Mouse (Mus musculus) brain, adult 10 weeks (tissue): ENCODE measurements around the gene Ciz1. TPM values are rescaled to one million over a fixed set of nuclear protein-coding genes. Genes with fewer than 3 reads are reported as not detected.

Source experiments
- polyA plus RNA-seq: library from polyadenylated mRNA; stranded (reverse); fragments of 350-450 nt; fragmentation: Illumina TruSeq; extraction: RNeasy Lipid Tissue Mini Kit (QIAGEN cat#74804); gene quantifications from one replicate; pipeline ENCODE4 v1.2.3, GENCODE M21; 2015; ENCODE audit warnings: low read depth, low replicate concordance

The Ciz1 gene
- 59.5 TPM for polyA plus RNA-seq

GRCm38 (mm10) chr2:32352151-32353006 is at the start of gene Ciz1:
Ciz1 (plus strand) TSS chr2:32352327.

GRCm38 (mm10) chr2:32353007-32353542 is 948 bp downstream of the Ciz1 start, which contains the start of gene Dnm1:
Dnm1 (minus strand) TSS chr2:32353338.

GRCm38 (mm10) chr2:32381775-32382223 is 29.7 kb downstream of the Ciz1 start, which contains the start of gene 1110008P14Rik:
1110008P14Rik (minus strand) TSS chr2:32381938.

GRCm38 (mm10) chr2:32387706-32388490 is 35.8 kb downstream of the Ciz1 start, which contains the start of gene Lcn2:
Lcn2 (minus strand) TSS chr2:32388252.

GRCm38 (mm10) chr2:32395484-32395945 is 43.4 kb downstream of the Ciz1 start, which contains the start of gene Ptges2:
Ptges2 (plus strand) TSS chr2:32395896.

Other genes starting within 250 kb of the Ciz1 start
- gene Prrc2b, start 201.2 kb upstream of the Ciz1 start, polyA plus RNA-seq = 104 TPM
- 12.8 TPM for gene Pomt1, start 115.7 kb upstream of the Ciz1 start, polyA plus RNA-seq
- gene Uck1, start 92.2 kb upstream of the Ciz1 start, polyA plus RNA-seq = 60.4 TPM
- gene Golga2, start 64.9 kb upstream of the Ciz1 start, polyA plus RNA-seq = 61.7 TPM
- 488 TPM for gene Swi5, start 64.3 kb upstream of the Ciz1 start, polyA plus RNA-seq
- gene Dnm1, start 1.0 kb downstream of the Ciz1 start, polyA plus RNA-seq = 752 TPM
- 442 TPM for gene 1110008P14Rik, start 29.6 kb downstream of the Ciz1 start, polyA plus RNA-seq
- gene Lcn2, start 35.9 kb downstream of the Ciz1 start, polyA plus RNA-seq = 1.5 TPM
- 60.8 TPM for gene Ptges2, start 43.6 kb downstream of the Ciz1 start, polyA plus RNA-seq
- 2.4 TPM for gene Naif1, start 98.1 kb downstream of the Ciz1 start, polyA plus RNA-seq
- gene Slc25a25, start 99.1 kb downstream of the Ciz1 start, polyA plus RNA-seq = 57.6 TPM
- 45.6 TPM for gene Fam102a, start 183.0 kb downstream of the Ciz1 start, polyA plus RNA-seq
- gene Dpm2, start 218.5 kb downstream of the Ciz1 start, polyA plus RNA-seq = 99.3 TPM
- gene Pip5kl1, start 222.5 kb downstream of the Ciz1 start, polyA plus RNA-seq = 10.5 TPM
- 0.71 TPM for gene 9430097D07Rik, start 223.4 kb downstream of the Ciz1 start, polyA plus RNA-seq
- gene St6galnac4, start 234.8 kb downstream of the Ciz1 start, polyA plus RNA-seq = 30.5 TPM
- gene St6galnac6, start 247.4 kb downstream of the Ciz1 start, polyA plus RNA-seq = 122 TPM